Mouse (Mus musculus): ENCODE measurements around the gene Smug1. TPM values are rescaled to one million over a fixed set of nuclear protein-coding genes. Genes with fewer than 3 reads are reported as not detected.

The Smug1 gene
- total RNA-seq, 1 experiment from 2014 or later = 3.7 TPM

- no peak for ATAC-seq (replicated peaks in 1 of 2; ENCODE audit: insufficient read depth in 1 of 2, low FRiP score in 2 of 2, low TSS enrichment in 1 of 2, low read depth in 1 of 2, poor library complexity in 2 of 2, severe bottlenecking in 2 of 2)
Measured at GRCm38 (mm10) chr15:103124254-103124653, 42.6 kb downstream of the Smug1 start.

GRCm38 (mm10) chr15:103123343-103123742 is 43.5 kb downstream of the Smug1 start:
- no peak for ATAC-seq (replicated peaks in 1 of 2; ENCODE audit: insufficient read depth in 1 of 2, low FRiP score in 2 of 2, low TSS enrichment in 1 of 2, low read depth in 1 of 2, poor library complexity in 2 of 2, severe bottlenecking in 2 of 2)

- no peak for ATAC-seq (replicated peaks in 1 of 2; ENCODE audit: insufficient read depth in 1 of 2, low FRiP score in 2 of 2, low TSS enrichment in 1 of 2, low read depth in 1 of 2, poor library complexity in 2 of 2, severe bottlenecking in 2 of 2)
Measured at GRCm38 (mm10) chr15:103122372-103122771, 44.5 kb downstream of the Smug1 start.

GRCm38 (mm10) chr15:103121416-103121815 is 45.5 kb downstream of the Smug1 start:
- no peak; a peak in 1 of 4 replicates for ATAC-seq (replicated peaks in 1 of 2; ENCODE audit: insufficient read depth in 1 of 2, low FRiP score in 2 of 2, low TSS enrichment in 1 of 2, low read depth in 1 of 2, poor library complexity in 2 of 2, severe bottlenecking in 2 of 2)

- no peak for ATAC-seq (replicated peaks in 1 of 2; ENCODE audit: insufficient read depth in 1 of 2, low FRiP score in 2 of 2, low TSS enrichment in 1 of 2, low read depth in 1 of 2, poor library complexity in 2 of 2, severe bottlenecking in 2 of 2)
Measured at GRCm38 (mm10) chr15:103120594-103120993, 46.3 kb downstream of the Smug1 start.

- ATAC-seq (replicated peaks in 1 of 2; ENCODE audit: insufficient read depth in 1 of 2, low FRiP score in 2 of 2, low TSS enrichment in 1 of 2, low read depth in 1 of 2, poor library complexity in 2 of 2, severe bottlenecking in 2 of 2) = no peak
Measured at GRCm38 (mm10) chr15:103115726-103116125, 51.2 kb downstream of the Smug1 start.

GRCm38 (mm10) chr15:103115256-103115655 is 51.6 kb downstream of the Smug1 start:
- ATAC-seq (replicated peaks in 1 of 2; ENCODE audit: insufficient read depth in 1 of 2, low FRiP score in 2 of 2, low TSS enrichment in 1 of 2, low read depth in 1 of 2, poor library complexity in 2 of 2, severe bottlenecking in 2 of 2) = no peak

GRCm38 (mm10) chr15:103113077-103113476 is 53.8 kb downstream of the Smug1 start:
- ATAC-seq (replicated peaks in 1 of 2; ENCODE audit: insufficient read depth in 1 of 2, low FRiP score in 2 of 2, low TSS enrichment in 1 of 2, low read depth in 1 of 2, poor library complexity in 2 of 2, severe bottlenecking in 2 of 2) = no peak

GRCm38 (mm10) chr15:103112309-103112708 is 54.6 kb downstream of the Smug1 start:
- ATAC-seq (replicated peaks in 1 of 2; ENCODE audit: insufficient read depth in 1 of 2, low FRiP score in 2 of 2, low TSS enrichment in 1 of 2, low read depth in 1 of 2, poor library complexity in 2 of 2, severe bottlenecking in 2 of 2) = no peak

GRCm38 (mm10) chr15:103109940-103110339 is 57.0 kb downstream of the Smug1 start:
- no peak for ATAC-seq (replicated peaks in 1 of 2; ENCODE audit: insufficient read depth in 1 of 2, low FRiP score in 2 of 2, low TSS enrichment in 1 of 2, low read depth in 1 of 2, poor library complexity in 2 of 2, severe bottlenecking in 2 of 2)

GRCm38 (mm10) chr15:103108066-103108676 is 58.7 kb downstream of the Smug1 start:
- no peak for ATAC-seq (replicated peaks in 1 of 2; ENCODE audit: insufficient read depth in 1 of 2, low FRiP score in 2 of 2, low TSS enrichment in 1 of 2, low read depth in 1 of 2, poor library complexity in 2 of 2, severe bottlenecking in 2 of 2)

- ATAC-seq (replicated peaks in 1 of 2; ENCODE audit: insufficient read depth in 1 of 2, low FRiP score in 2 of 2, low TSS enrichment in 1 of 2, low read depth in 1 of 2, poor library complexity in 2 of 2, severe bottlenecking in 2 of 2) = no peak
Measured at GRCm38 (mm10) chr15:103106201-103106600, 60.7 kb downstream of the Smug1 start.

Other genes starting within 250 kb of the Smug1 start
- not detected in 2 replicates for gene Hoxc13, start 246.0 kb downstream of the Smug1 start, total RNA-seq (2017)
- gene Hoxc12, start 230.3 kb downstream of the Smug1 start, total RNA-seq (2017) = not detected in 2 replicates
- not detected in 2 replicates for gene Hoxc11, start 212.7 kb downstream of the Smug1 start, total RNA-seq (2017)
- gene Hoxc10, start 200.3 kb downstream of the Smug1 start, total RNA-seq (2017) = not detected in 2 replicates
- 0.25 TPM in 1 of 2 replicates, not detected in the other for gene Hoxc5, start 199.6 kb downstream of the Smug1 start, total RNA-seq (2017)
- not detected in 2 replicates for gene Hoxc9, start 190.7 kb downstream of the Smug1 start, total RNA-seq (2017)
- not detected in 2 replicates for gene Hoxc8, start 176.5 kb downstream of the Smug1 start, total RNA-seq (2017)
- not detected in 2 replicates for gene Hoxc6, start 168.8 kb downstream of the Smug1 start, total RNA-seq (2017)
- gene Hoxc4, start 148.2 kb downstream of the Smug1 start, total RNA-seq (2017) = 0.69 TPM in 1 of 2 replicates, not detected in the other
- 211 and 226 TPM in 2 replicates for gene Cbx5, start 72.7 kb upstream of the Smug1 start, total RNA-seq (2017)
- gene Hnrnpa1, start 73.3 kb upstream of the Smug1 start, total RNA-seq (2017) = 1,381 and 2,732 TPM in 2 replicates
- 198 and 245 TPM in 2 replicates for gene Nfe2, start 91.3 kb upstream of the Smug1 start, total RNA-seq (2017)
- 59.5 and 76.0 TPM in 2 replicates for gene Copz1, start 105.6 kb upstream of the Smug1 start, total RNA-seq (2017)
- gene Gpr84, start 143.5 kb upstream of the Smug1 start, total RNA-seq (2017) = 1.3 and 2.1 TPM in 2 replicates
- gene Zfp385a, start 173.0 kb upstream of the Smug1 start, total RNA-seq (2017) = 2.7 and 3.9 TPM in 2 replicates
- 10.3 and 11.7 TPM in 2 replicates for gene Itga5, start 199.7 kb upstream of the Smug1 start, total RNA-seq (2017)